Mouse (Mus musculus) spleen, postnatal 36 days (tissue): ENCODE measurements at regions not wholly inside any gene's neighbourhood (a gene's known extent, or its start where the extent isn't known, plus 50 kb on each side); places are given as distances from the start of the nearest gene placed in this dataset.
A peak's percentile ranks its signal among the peaks of the same experiment; 100 is the strongest.

Source experiments
- DNase-seq, 2 experiments: peaks; one replicate each; pipeline ENCODE4 v3.0.0; 2022; ENCODE audit warnings: low spot score in 2 of 2, mixed read lengths in 1 of 2

GRCm38 (mm10) chr3:52759846-52760245 is 257.2 kb downstream of the Cog6 start:
- no peak for DNase-seq

DNA sequence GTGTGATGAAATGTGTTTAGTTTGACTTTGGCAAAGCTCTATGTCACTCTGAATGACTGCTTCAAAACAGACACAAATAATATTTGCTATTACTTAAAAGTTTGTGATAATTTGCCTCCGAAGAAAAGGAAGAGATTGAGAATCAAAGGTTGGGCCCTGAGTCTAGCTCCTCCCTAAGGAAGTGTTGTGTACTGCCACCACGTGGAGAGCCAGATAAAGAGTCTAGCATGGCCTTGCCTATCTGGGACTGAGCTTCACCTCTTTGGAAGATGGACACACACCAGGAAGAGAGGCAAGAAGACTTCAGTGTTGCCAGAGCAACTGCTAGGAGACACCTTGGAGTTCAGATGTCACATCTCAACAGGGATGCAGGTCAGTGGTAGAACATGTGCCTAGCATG is 258.5 kb downstream of the Cog6 start:
- DNase-seq, result peak; percentile 65 to 68

DNA sequence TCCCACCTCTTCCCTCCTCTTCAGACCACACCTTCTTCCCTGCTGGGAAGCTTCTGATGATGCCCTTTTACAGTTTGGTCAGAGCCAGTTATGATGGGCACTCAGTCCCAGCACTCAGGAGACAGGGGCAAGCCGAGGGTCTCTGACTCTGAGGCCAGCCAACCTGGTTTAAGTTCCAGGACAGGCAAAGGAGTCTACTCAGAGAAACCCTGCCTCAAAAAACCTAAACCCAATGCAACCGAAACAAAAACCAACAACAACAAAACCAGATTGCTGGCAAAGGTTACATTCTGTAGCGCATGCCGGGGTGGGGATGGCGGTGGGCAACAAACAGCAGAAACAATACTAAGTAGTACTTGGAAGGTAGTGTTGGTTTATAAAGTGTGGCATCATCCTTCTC is 260.2 kb downstream of the Cog6 start:
- no peak for DNase-seq

DNA sequence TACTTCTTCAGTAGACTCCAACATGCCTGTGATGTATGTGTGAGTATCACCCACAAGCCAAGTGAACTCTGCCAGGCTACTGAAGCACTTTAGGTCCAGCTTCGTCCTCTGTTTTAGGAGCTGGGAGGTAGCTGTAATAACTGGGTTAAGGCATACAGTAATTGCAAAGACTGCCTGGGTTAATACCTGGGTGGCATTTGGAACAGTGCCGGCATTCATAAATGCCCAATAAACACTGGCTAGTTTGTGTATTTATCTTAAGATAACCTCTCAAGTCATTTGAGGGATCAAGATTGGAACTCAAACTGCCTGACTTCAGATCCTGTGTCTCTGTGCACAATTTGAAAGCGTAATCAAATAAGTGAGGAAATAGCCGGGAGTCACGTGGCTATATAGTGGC is 261.0 kb downstream of the Cog6 start:
- DNase-seq, result no peak

GRCm38 (mm10) chr3:52754978-52755377 is 262.1 kb downstream of the Cog6 start:
- DNase-seq, result peak; percentile 81 to 85

DNA sequence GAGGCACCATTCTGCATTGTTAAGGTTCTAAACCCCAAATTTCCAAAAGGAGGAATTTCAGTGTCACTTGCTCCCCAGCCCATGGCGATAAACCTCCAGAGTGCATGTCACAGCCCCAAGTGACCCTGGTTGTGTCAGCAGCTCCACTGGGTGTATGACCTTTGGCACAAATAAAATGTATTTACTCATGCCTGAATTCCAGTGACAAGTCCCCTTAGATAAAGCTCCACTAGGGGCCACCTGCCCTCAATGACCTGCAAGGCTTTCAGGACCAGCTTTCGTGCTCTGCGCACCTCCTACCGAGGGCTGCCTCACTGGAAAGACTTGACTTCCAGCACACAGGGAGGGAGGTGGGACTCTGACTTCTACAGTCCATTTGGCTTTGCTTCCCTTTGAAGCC is 262.6 kb downstream of the Cog6 start:
- peak in 1 of 2 experiments; percentile 16 for DNase-seq

DNA sequence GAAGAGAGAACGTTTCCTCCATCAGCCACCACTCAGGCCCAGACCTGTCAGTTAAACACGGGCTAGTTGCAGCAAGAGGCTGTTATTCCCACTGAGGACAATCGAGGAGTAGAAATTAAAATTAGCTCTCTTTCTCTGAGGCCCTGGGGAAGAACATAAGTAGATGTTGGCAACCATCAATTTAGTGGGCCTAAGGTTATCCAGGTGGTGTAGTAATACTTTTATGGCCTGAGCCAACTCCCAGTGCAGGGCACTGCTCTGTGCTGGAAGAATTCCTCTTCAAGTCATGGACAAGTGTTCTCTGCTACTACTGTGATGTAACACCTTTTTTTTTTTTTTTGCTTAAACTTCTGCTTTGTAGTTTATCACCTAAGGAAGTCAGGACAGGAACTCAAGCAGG is 270.1 kb downstream of the Cog6 start:
- no peak for DNase-seq

GRCm38 (mm10) chr3:52744334-52744733 is 272.7 kb downstream of the Cog6 start:
- no peak for DNase-seq

- DNase-seq, result peak; percentile 59 to 73
Measured at GRCm38 (mm10) chr3:52740466-52741026, 276.5 kb downstream of the Cog6 start.

GRCm38 (mm10) chr3:52739526-52739925 is 277.5 kb downstream of the Cog6 start:
- DNase-seq, result peak; percentile 69 to 70

DNA sequence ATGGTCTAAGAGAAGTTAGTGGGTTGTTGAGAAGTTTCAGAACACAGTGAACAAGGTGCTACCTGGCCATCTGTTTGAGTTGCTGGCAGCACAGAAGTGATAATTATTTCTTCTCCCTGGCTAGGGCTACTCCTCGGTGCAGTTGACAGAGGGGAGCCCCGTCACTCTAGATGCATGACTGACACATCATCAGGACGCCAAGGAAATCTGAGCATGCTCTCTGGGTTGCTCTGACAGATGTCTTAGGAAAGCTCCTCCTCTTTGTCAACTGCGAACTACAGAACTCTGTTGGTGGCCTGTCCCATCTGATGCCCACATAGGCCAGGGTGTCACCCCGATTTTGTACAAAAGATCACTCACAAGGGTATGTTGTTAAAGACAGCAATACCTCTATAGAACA is 278.7 kb downstream of the Cog6 start:
- no peak for DNase-seq

- DNase-seq, result no peak
Measured at GRCm38 (mm10) chr3:52735939-52736338, 281.1 kb downstream of the Cog6 start.

- peak; percentile 57 to 63 for DNase-seq
Measured at GRCm38 (mm10) chr3:52731941-52732340, 285.1 kb downstream of the Cog6 start.

DNA sequence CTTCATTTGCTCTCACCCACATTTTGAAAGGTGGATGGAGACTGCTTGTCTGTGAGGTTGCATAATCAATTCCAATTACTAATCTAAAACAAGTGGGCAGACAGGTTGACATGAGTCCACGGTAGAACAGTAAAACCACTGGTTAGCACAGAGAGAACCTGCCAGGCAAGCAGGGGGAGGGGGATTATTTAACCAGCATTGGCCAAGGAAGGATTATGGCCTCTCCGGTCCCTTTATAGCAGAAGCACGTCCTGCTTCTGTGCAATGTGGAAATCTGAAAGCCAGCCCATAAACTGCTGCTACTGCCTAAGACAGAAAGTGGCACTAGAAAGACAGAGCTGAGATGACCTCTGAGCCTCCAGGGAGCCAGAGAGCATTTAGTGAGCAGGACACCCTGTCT is 285.5 kb downstream of the Cog6 start:
- no peak for DNase-seq

- no peak for DNase-seq
Measured at GRCm38 (mm10) chr3:52729731-52730130, 287.3 kb downstream of the Cog6 start.

DNA sequence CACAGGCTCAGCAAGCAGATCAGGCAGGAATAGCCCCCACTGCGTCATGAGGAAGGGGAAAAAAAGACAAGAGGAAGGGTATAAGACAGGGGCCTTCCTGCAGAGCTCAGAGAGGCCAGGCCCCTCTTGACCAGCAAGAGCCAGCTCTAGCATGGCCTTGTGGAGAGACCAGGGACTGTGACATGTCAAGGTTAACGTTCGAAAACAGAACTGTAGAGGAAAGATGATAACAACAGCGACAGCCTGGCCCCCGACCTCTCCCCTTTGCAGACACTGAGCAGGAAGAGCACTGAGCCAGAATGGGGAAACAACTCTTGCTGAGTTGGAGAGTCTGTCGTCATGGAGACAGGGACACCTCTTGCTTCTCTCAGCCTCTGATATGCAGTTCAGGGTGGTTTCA is 288.2 kb downstream of the Cog6 start:
- DNase-seq, result peak; percentile 20 to 23

DNA sequence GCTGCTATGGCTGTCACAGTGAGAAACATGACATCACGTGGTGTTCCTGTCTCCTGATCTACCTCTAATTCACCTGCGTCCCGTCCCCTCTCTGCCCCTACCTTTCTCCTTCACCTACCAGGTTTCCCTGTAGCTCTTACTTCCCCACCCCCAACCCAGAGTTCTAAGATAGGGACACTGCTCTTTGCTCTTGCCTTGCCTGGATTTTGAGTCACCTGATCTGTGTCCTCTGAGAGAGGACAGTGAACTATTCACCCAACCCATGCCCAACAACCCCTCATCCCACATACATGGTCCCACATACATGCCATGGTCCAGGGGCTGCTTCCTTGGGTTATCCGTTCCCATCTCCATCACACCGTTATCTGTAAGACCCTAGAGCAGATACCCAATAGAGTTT is 288.6 kb downstream of the Cog6 start:
- DNase-seq, result no peak

DNA sequence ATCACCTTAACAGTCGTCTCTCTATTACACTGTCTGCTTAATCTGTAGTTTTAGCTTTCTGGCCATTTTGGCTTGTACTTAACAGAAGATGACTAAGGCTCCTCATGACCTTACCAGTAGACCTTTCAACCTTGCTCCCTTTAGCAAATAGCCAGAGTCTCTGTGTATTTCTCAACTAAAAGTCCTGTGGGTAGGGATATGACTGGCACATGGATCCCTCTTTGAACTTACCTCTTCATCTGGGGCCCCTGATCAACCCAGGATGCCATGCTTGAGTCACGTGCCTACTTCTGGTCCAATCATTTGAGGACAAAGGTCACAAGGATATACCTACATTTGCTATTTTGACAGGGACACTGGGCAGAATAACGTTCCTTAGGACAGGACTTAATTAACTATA is 292.7 kb downstream of the Cog6 start:
- no peak for DNase-seq

DNA sequence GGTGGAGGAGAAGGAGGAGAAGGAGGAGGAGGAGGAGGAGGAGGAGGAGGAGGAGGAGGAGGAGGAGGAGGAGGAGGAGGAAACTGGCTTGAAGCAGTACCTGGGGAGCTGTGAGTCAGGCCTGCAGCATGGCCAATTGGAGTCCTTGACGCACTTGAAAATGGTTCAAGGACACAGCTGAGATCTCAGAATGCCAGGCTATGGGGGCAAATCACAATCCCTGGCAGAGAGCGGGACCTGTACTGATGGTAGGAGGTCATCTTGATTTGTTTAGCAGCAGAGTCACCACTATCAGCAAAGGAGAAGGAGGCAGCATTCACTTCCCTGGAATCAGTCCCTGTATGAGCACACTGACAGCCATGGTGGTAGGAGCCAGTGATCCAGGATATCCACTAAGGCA is 294.1 kb downstream of the Cog6 start:
- DNase-seq, result no peak

DNA sequence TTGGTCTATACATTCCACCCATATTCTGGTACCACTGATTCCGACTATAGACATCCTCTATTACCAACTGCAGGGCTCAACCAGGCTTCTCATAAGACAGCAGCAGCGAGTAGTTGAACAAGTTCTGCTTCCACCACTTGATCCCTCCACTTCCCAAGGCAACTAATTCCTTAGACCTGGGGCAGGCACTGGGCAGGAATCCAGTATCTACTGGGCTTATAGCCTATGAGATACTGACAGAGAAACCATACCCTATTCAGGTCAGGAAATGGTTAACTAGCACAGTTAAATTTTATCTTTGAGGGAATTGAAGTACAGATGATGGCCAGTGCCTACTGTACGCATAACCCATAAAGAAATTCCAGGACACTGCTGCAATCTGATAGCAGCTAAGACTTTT is 297.9 kb downstream of the Cog6 start:
- no peak for DNase-seq

DNA sequence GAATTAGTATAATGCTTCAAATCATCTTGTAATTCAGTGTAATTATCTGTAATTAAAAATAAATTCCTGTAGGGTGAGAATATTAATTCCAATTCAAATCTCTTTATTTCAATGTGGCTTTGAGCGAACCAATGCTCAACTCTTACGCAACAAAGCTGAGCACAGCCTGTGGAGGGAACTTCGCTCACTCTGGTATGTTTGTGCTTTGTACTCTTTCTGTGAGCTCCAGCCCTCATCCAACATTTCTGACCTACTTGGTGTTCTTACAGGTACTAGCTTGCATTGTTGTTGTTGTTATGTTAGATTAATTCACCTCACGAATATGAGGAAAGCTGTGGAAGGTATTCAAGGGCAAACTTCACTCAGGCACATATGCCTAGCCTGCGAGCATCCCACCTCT is 299.7 kb downstream of the Cog6 start:
- DNase-seq, result no peak

DNA sequence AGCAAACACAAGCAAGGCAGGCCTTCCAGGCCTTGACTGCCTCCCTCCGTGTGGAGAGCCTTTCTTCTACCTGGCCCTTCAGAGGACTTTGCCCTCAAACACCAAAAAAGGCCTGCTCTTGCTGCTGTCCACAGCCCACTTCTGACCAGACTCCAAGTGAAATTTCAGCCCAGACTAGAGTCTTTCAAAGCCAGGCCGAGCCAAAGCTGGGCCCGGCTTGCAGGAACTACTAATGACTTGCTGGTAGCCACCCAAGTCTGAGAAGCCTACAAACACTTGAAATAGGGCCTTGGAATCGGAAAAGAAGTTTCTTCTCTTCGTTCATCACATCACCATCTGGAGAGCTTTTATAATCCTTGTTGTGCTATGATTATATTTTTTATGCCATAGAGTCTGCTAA is 304.9 kb downstream of the Cog6 start:
- no peak for DNase-seq

DNA sequence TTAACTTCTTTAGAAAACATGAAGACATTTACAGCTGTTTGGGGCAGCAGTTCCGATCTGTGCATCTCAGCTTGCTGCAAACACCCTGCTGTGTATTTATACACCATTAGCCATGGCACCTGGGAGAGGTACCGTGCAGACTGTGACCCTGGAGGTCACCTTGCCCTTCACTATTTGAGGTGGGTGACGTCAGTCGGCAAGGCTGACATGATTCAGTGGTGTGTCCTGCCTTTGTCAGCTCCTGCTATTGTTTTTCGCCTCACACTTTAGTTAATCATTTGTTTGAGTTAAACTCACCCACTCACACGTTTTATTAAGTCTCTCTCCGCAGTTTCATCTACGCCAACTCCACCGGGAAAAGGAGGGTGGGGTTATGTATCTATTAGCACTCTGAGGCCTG is 305.9 kb downstream of the Cog6 start:
- no peak for DNase-seq

GRCm38 (mm10) chr3:52708746-52709145 is 308.3 kb downstream of the Cog6 start:
- no peak for DNase-seq

- no peak for DNase-seq
Measured at GRCm38 (mm10) chr3:52708301-52708700, 308.7 kb downstream of the Cog6 start.
